Mouse (Mus musculus) lung, embryonic 14.5 days (tissue): Measurements from ENCODE around the gene Taf8. TPM values are rescaled to one million over a fixed set of nuclear protein-coding genes. Genes with fewer than 3 reads are reported as not detected.

Experiments used
- ATAC-seq: fragments of 200-750 bp; cut with Nextera tagmentation; 2 replicates; pipeline ENCODE4 v1.8.0; 2017; ENCODE audit warnings: mild to moderate bottlenecking, moderate TSS enrichment, moderate library complexity; ENCODE audit not compliant: insufficient read depth
- DNase-seq: peaks from one replicate; pipeline ENCODE4 v3.0.0-alpha.2; 2015
- H3K27ac ChIP-seq: fragments of 300-500 bp; sonication (generic); 2 replicates; pipeline ENCODE4 v1.5.1; 2014; ENCODE audit warnings: low read depth, mild to moderate bottlenecking, moderate library complexity
- H3K27me3 ChIP-seq: fragments of 300-500 bp; sonication (generic); 2 replicates; pipeline ENCODE4 v1.6.1; 2014; ENCODE audit warnings: low read length, control low read depth; ENCODE audit not compliant: insufficient read depth
- H3K36me3 ChIP-seq: fragments of 300-500 bp; sonication (generic); 2 replicates; pipeline ENCODE4 v1.6.1; 2014; ENCODE audit warnings: control low read depth; ENCODE audit not compliant: insufficient read depth
- H3K4me1 ChIP-seq: fragments of 300-500 bp; sonication (generic); 2 replicates; pipeline ENCODE4 v1.6.1; 2014; ENCODE audit warnings: antibody characterized with exemption, control low read depth; ENCODE audit not compliant: insufficient read depth
- H3K4me2 ChIP-seq: fragments of 300-500 bp; sonication (generic); 2 replicates; pipeline ENCODE4 v1.6.1; 2014; ENCODE audit warnings: mild to moderate bottlenecking
- H3K4me3 ChIP-seq: fragments of 300-500 bp; sonication (generic); 2 replicates; pipeline ENCODE4 v1.5.1; 2014; ENCODE audit warnings: low read depth, low read length
- H3K9ac ChIP-seq: fragments of 300-500 bp; sonication (generic); 2 replicates; pipeline ENCODE4 v1.6.1; 2014
- H3K9me3 ChIP-seq: fragments of 300-500 bp; sonication (generic); 2 replicates; pipeline ENCODE4 v1.6.1; 2016; ENCODE audit warnings: low read depth, low read length, control low read depth
- CTCF ChIP-seq: IDR thresholded peaks from 2 replicates; pipeline ENCODE4 v1.5.1; 2016; ENCODE audit warnings: antibody characterized with exemption, low read depth
- WGBS: fragments of 180-500 bp; shearing (Covaris S2); extraction: QIAGEN DNeasy Blood & Tissue Kit; methylation state at CpG from one replicate; pipeline ENCODE4 v1.1.7; 2014; 5-methylcytosine and 5-hydroxymethylcytosine counted together
- polyA plus RNA-seq: library from polyadenylated mRNA; unstranded; fragments of >200 nt; fragmentation: Nextera tagmentation; extraction: Ambion mirVana; gene quantifications from 2 replicates; pipeline ENCODE4 v1.2.1, GENCODE M21; 2014

The Taf8 gene
- polyA plus RNA-seq, 1 experiment from 2014 or later = 26.8 TPM

GRCm38 (mm10) chr17:47538049-47538448 is 36.0 kb upstream of the Taf8 start:
- no peak for TF ChIP-seq CTCF
- no peak for DNase-seq
- no peaks in the 10 kb centered on the region for H3K9me3 ChIP-seq
- H3K27me3 ChIP-seq = no peaks in the 10 kb centered on the region
- no peak overlapping the region for H3K27ac ChIP-seq
- H3K4me3 ChIP-seq = no peak overlapping the region
- H3K9ac ChIP-seq = no peak overlapping the region
- no peak overlapping the region for H3K4me2 ChIP-seq
- H3K4me1 ChIP-seq = no peaks in the 10 kb centered on the region
- no peaks in the 10 kb centered on the region for H3K36me3 ChIP-seq
- no peak for ATAC-seq
- 75% methylated on average over 3 of the region's 3 CpGs for WGBS

- H3K9me3 ChIP-seq = no peaks in the 10 kb centered on the region
- no peaks in the 10 kb centered on the region for H3K4me1 ChIP-seq
- DNase-seq = no peak
- no peaks in the 10 kb centered on the region for H3K27me3 ChIP-seq
- no peak for TF ChIP-seq CTCF
- H3K27ac ChIP-seq = no peak overlapping the region
- no peak overlapping the region for H3K4me2 ChIP-seq
- H3K9ac ChIP-seq = no peak overlapping the region
- H3K36me3 ChIP-seq = no peaks in the 10 kb centered on the region
- H3K4me3 ChIP-seq = no peak overlapping the region
- peak; percentile 60; the same call in 1 of the 2 replicates for ATAC-seq
- WGBS = 58% methylated on average over 9 of the region's 9 CpGs
Measured at GRCm38 (mm10) chr17:47535812-47536236, 33.7 kb upstream of the Taf8 start.

- Histone ChIP-seq H3K4me1 (no peaks in the 10 kb centered on the region; the same call in 1 of the 2 replicates), H3K4me2 (no peak overlapping the region), H3K9me3 (no peaks in the 10 kb centered on the region), H3K4me3 (no peak overlapping the region), H3K36me3 (no peaks in the 10 kb centered on the region), H3K27ac (no peak overlapping the region), H3K27me3 (no peaks in the 10 kb centered on the region), H3K9ac (no peak overlapping the region)
- ATAC-seq (no peak), DNase-seq (no peak)
- no peak for TF ChIP-seq CTCF
- WGBS = 93% methylated on average over 13 of the region's 13 CpGs
Measured at GRCm38 (mm10) chr17:47533691-47534090, 31.6 kb upstream of the Taf8 start.

GRCm38 (mm10) chr17:47532364-47532763 is 30.3 kb upstream of the Taf8 start:
- H3K4me1 ChIP-seq = peaks cover 4% of the 10 kb centered on the region
- no peak overlapping the region for H3K27ac ChIP-seq
- H3K27me3 ChIP-seq = no peaks in the 10 kb centered on the region
- DNase-seq (no peak), ATAC-seq (no peak)
- H3K9ac ChIP-seq = no peak overlapping the region
- no peak overlapping the region for H3K4me2 ChIP-seq
- H3K9me3 ChIP-seq = no peaks in the 10 kb centered on the region
- no peak for TF ChIP-seq CTCF
- 91% methylated on average over 5 of the region's 5 CpGs for WGBS
- no peak overlapping the region for H3K4me3 ChIP-seq
- no peaks in the 10 kb centered on the region for H3K36me3 ChIP-seq

- ATAC-seq (no peak), DNase-seq (no peak)
- TF ChIP-seq CTCF = no peak
- WGBS = 60% methylated on average over 10 of the region's 10 CpGs
- Histone ChIP-seq H3K36me3 (no peaks in the 10 kb centered on the region), H3K27me3 (no peaks in the 10 kb centered on the region), H3K27ac (no peak overlapping the region), H3K9me3 (no peaks in the 10 kb centered on the region), H3K9ac (no peak overlapping the region), H3K4me3 (no peak overlapping the region), H3K4me2 (no peak overlapping the region), H3K4me1 (peaks cover 8% of the 10 kb centered on the region)
Measured at GRCm38 (mm10) chr17:47531387-47531818, 29.3 kb upstream of the Taf8 start.

GRCm38 (mm10) chr17:47529595-47529994 is 27.5 kb upstream of the Taf8 start:
- H3K4me1 ChIP-seq = peaks cover 8% of the 10 kb centered on the region
- H3K9ac ChIP-seq = no peak overlapping the region
- DNase-seq = no peak
- H3K9me3 ChIP-seq = no peaks in the 10 kb centered on the region
- no peak overlapping the region for H3K4me3 ChIP-seq
- H3K27me3 ChIP-seq = no peaks in the 10 kb centered on the region
- no peaks in the 10 kb centered on the region for H3K36me3 ChIP-seq
- no peak overlapping the region for H3K4me2 ChIP-seq
- TF ChIP-seq CTCF = no peak
- no peak for ATAC-seq
- H3K27ac ChIP-seq = no peak overlapping the region
- 88% methylated on average over 11 of the region's 11 CpGs for WGBS

GRCm38 (mm10) chr17:47528919-47529318 is 26.8 kb upstream of the Taf8 start:
- WGBS = 73% methylated on average over 8 of the region's 8 CpGs
- Histone ChIP-seq H3K27me3 (no peaks in the 10 kb centered on the region), H3K9me3 (no peaks in the 10 kb centered on the region), H3K27ac (peak overlapping the region; percentile 98; the same call in 1 of the 2 replicates), H3K36me3 (no peaks in the 10 kb centered on the region), H3K4me3 (no peak overlapping the region), H3K9ac (no peak overlapping the region), H3K4me1 (peaks cover 10% of the 10 kb centered on the region), H3K4me2 (no peak overlapping the region)
- ATAC-seq (no peak), DNase-seq (no peak)
- no peak for TF ChIP-seq CTCF
